Mouse (Mus musculus) C2C12 (cell line): ENCODE measurements around the gene Hps5. TPM values are rescaled to one million over a fixed set of nuclear protein-coding genes. Genes with fewer than 3 reads are reported as not detected.

Experiments used
- H3K27me3 ChIP-seq: one replicate; pipeline ENCODE4 v1.6.1; 2011; ENCODE audit not compliant: control insufficient read depth, insufficient read depth, insufficient read length
- H3K36me3 ChIP-seq: one replicate; pipeline ENCODE4 v1.6.1; 2011; ENCODE audit not compliant: control insufficient read depth, insufficient read depth
- H3K4me3 ChIP-seq: one replicate; pipeline ENCODE4 v1.5.1; 2011; ENCODE audit warnings: mild to moderate bottlenecking, control low read depth; ENCODE audit not compliant: poor library complexity, insufficient read depth, severe bottlenecking
- H3K79me2 ChIP-seq: one replicate; pipeline ENCODE4 v1.6.1; 2011; ENCODE audit not compliant: control insufficient read depth, insufficient read depth
- H3K79me3 ChIP-seq: one replicate; pipeline ENCODE4 v1.6.1; 2011; ENCODE audit warnings: low read depth, control low read depth
- H3ac ChIP-seq: one replicate; pipeline ENCODE3; 2011; ENCODE audit warnings: low read depth; ENCODE audit not compliant: control insufficient read depth, insufficient read length
- CEBPB ChIP-seq: IDR thresholded peaks from one replicate; pipeline ENCODE4 v1.6.1; 2011; ENCODE audit warnings: low read depth, mild to moderate bottlenecking, control low read depth, moderate library complexity
- CTCF ChIP-seq: IDR thresholded peaks from one replicate; pipeline ENCODE4 v1.5.1; 2011; ENCODE audit not compliant: control insufficient read depth, insufficient read depth, insufficient read length
- FOSL1 ChIP-seq: IDR thresholded peaks from one replicate; pipeline ENCODE4 v1.8.0; 2011; ENCODE audit warnings: mild to moderate bottlenecking, low read length; ENCODE audit not compliant: poor library complexity, insufficient read depth, severe bottlenecking
- MAX ChIP-seq: IDR thresholded peaks from one replicate; pipeline ENCODE4 v1.6.1; 2011; ENCODE audit warnings: mild to moderate bottlenecking, control low read depth
- MYOD1 ChIP-seq: IDR thresholded peaks from one replicate; pipeline ENCODE4 v1.6.1; 2011; ENCODE audit warnings: low read depth; ENCODE audit not compliant: control insufficient read depth, insufficient read length
- MYOG ChIP-seq: IDR thresholded peaks from one replicate; pipeline ENCODE4 v1.6.1; 2011; ENCODE audit not compliant: control insufficient read depth, insufficient read length; ENCODE audit errors: extremely low read depth
- USF1 ChIP-seq: IDR thresholded peaks from one replicate; pipeline ENCODE4 v1.6.1; 2011; ENCODE audit warnings: low read depth, mild to moderate bottlenecking, control low read depth, moderate library complexity
- polyA plus RNA-seq: library from polyadenylated mRNA; unstranded; fragments of >200 nt; fragmentation: generic; extraction: Trizol; gene quantifications from one replicate; pipeline ENCODE4 v1.2.1, GENCODE M21; 2012; ENCODE audit warnings: missing spikeins

Hps5 gene
- polyA plus RNA-seq, 1 experiment, result 8.3 TPM

DNA sequence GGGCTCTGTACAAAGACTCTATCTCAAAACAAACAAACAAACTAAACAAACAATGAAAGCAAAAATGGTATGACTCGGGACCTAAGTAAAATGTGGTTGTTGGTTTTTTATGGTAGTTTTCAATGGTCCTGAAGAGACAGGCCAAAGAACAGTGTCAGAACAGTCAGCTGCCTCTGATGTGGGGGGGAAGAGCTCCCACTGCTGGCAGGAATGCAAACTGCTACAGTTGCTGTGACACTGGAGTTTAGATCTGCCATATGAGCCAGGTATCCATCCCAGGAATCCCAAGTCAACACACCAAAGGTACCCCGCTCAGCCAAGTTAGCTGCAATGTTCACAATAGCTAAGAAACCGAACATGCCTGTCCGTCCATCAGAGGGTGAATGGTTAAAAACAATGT, 25.2 kb downstream of the Hps5 start:
- Histone ChIP-seq H3K36me3 (peaks cover 64% of the 10 kb centered on the region), H3ac (no peak overlapping the region), H3K79me3 (no peaks in the 10 kb centered on the region), H3K4me3 (no peak overlapping the region), H3K27me3 (no peaks in the 10 kb centered on the region), H3K79me2 (no peaks in the 10 kb centered on the region)
- TF ChIP-seq MYOD1 (no peak), MYOG (no peak), FOSL1 (no peak), CTCF (peak; percentile 93), CEBPB (no peak), USF1 (no peak)

DNA sequence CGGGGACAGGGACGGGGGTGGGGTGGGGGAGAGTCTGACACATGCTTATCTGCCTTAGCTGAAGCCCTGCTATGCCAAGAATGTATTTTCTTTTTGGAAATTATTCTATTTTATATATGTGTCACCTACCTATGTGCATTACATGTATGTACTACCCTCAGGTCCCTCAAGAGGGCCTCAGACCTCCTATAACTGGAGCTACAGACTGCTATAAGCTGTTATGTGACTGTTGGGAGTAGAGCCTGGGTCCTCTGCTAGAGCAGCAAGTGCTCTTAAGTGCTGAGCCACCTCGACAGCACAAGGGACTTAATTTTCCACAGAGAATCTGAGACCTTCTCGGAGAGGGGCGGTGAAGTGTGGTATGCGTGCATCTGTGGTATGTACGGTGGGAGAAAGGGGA, 27.4 kb downstream of the Hps5 start:
- Histone ChIP-seq H3K36me3 (peaks cover 59% of the 10 kb centered on the region), H3K27me3 (no peaks in the 10 kb centered on the region), H3ac (no peak overlapping the region), H3K79me3 (no peaks in the 10 kb centered on the region), H3K79me2 (no peaks in the 10 kb centered on the region), H3K4me3 (no peak overlapping the region)
- TF ChIP-seq CEBPB (no peak), MYOG (no peak), FOSL1 (no peak), MAX (no peak), USF1 (no peak), MYOD1 (no peak)

DNA sequence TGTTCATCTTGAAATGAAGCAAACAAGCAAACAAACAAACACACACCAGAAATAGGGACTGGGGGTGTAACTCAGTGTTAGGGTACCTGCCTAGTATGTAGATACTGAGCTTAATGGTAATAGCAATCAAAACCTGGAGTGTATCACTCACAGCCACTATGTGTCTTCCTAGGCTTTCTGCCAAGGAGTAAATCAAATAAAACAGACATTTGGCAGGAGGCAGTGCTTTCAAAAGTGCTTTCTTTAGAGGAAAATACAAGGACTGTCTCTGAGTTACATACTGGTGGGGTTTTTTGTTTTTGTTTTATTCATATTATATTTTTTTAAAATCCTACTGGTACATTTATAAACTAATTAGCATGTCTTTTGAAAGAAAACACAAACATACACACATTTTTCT, 28.5 kb downstream of the Hps5 start:
- TF ChIP-seq MYOD1 (no peak), MAX (no peak), FOSL1 (no peak), MYOG (no peak), CEBPB (no peak), USF1 (no peak)
- H3K79me3 ChIP-seq, result no peaks in the 10 kb centered on the region
- H3K79me2 ChIP-seq, result no peaks in the 10 kb centered on the region
- no peak overlapping the region for H3ac ChIP-seq
- H3K27me3 ChIP-seq, result no peaks in the 10 kb centered on the region
- peaks cover 60% of the 10 kb centered on the region for H3K36me3 ChIP-seq
- no peak overlapping the region for H3K4me3 ChIP-seq

DNA sequence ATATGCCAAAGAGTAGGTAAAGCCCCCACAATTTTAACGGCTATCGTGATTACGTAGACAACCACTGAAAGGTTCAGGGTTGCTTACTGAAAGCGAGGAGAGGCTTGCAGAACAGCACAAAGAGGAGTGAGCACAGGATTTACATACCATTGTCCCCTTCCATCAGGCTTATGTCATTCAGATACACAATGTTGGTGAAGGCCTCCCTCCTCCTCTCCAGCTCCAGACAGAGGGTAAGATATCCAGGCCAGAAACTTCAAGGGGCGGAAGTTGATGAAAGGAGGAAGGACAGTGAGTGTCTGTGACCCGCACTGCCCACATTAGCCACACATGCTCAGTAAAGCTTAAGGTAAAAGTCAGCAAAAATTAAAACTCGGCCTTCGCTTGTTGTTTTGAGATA, 31.2 kb downstream of the Hps5 start:
- Histone ChIP-seq H3K79me2 (no peaks in the 10 kb centered on the region), H3K79me3 (no peaks in the 10 kb centered on the region), H3K4me3 (no peak overlapping the region), H3K27me3 (no peaks in the 10 kb centered on the region), H3ac (no peak overlapping the region), H3K36me3 (peaks cover 59% of the 10 kb centered on the region)
- TF ChIP-seq MYOD1 (no peak), CEBPB (no peak), MAX (no peak), USF1 (no peak), CTCF (no peak), FOSL1 (no peak), MYOG (no peak)

DNA sequence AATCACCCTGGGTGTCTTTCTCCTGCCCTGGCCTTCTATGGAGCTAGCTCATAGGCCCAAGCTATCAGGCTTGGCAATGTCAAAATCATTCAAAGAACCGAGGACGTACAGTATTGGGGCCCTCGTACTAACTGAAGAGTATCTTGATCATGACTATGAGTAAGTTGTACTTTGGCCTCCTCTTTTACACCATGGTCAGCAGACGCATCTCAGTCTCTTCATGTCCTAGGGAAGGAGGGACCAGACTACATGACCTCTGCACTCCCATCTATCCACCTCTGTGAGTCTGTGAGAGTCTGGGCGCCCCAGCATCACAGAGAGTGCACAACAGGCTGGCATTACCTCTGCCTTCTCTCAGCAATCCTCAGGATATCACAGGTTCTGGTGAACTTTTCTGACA, 33.3 kb downstream of the Hps5 start:
- no peak for TF ChIP-seq CEBPB
- TF ChIP-seq FOSL1, result no peak
- no peak for TF ChIP-seq MYOG
- Histone ChIP-seq H3K79me3 (no peaks in the 10 kb centered on the region), H3ac (no peak overlapping the region), H3K27me3 (no peaks in the 10 kb centered on the region), H3K4me3 (no peak overlapping the region), H3K79me2 (no peaks in the 10 kb centered on the region), H3K36me3 (peaks cover 51% of the 10 kb centered on the region)

DNA sequence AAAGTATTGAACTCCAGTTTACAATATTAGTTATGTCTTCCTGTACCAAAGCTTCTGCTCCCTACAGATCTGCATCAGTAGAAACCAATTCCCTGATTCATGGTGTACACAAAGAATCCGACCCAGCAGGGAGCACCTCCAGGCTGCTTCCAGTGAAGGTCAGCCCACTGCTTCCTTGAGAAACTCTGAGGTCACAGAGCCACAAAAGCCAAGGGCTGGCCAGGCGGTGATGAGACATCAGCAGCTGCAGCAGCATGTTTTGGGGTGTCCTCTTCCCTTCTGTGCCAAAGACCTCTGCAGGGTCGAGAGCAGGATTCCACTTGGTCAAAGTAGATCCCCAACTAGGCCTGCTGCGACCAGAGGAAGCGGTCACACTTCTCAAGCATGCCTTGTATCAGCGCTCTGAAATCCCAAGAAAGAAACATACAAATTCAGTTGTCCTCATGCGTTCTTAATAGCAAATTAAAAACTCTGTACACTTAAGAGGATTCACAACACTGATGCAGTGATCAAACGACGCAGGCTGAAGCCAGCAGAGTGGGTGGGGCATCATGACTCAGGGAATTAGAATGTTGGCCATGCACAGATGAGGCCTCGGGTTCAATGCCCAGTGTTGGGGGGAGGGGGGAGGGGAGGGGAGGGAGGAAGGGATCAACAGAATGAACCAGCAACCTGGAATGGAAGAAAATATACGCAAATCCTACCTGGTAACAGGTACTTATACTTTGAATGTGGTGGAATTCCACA, 34.6 kb downstream of the Hps5 start:
- Histone ChIP-seq H3K79me2 (no peaks in the 10 kb centered on the region), H3K79me3 (no peaks in the 10 kb centered on the region), H3ac (no peak overlapping the region), H3K36me3 (peaks cover 42% of the 10 kb centered on the region), H3K27me3 (no peaks in the 10 kb centered on the region), H3K4me3 (no peak overlapping the region)
- TF ChIP-seq MYOG (no peak), CTCF (no peak), MYOD1 (peak; percentile 94), USF1 (no peak), MAX (peak; percentile 59), FOSL1 (peak; percentile 38)
